Mouse (Mus musculus) erythroblast, embryonic 14.5 days (primary cell): ENCODE measurements around the gene Zfp462. TPM values are rescaled to one million over a fixed set of nuclear protein-coding genes. Genes with fewer than 3 reads are reported as not detected.

Experiments
- H3K27me3 ChIP-seq: 2 replicates; pipeline ENCODE4 v1.6.1; 2012; ENCODE audit warnings: inconsistent platforms; ENCODE audit not compliant: control insufficient read depth
- H3K36me3 ChIP-seq: 2 replicates; pipeline ENCODE4 v1.6.1; 2012; ENCODE audit warnings: mild to moderate bottlenecking, inconsistent platforms; ENCODE audit not compliant: control insufficient read depth
- H3K4me1 ChIP-seq: 2 replicates; pipeline ENCODE4 v1.6.1; 2012; ENCODE audit warnings: inconsistent platforms; ENCODE audit not compliant: control insufficient read depth
- H3K4me3 ChIP-seq: replicated peaks from 2 replicates; pipeline ENCODE3; 2012; ENCODE audit warnings: moderate library complexity, mild to moderate bottlenecking, inconsistent platforms
- H3K9me3 ChIP-seq: 2 replicates; pipeline ENCODE4 v1.6.1; 2012; ENCODE audit warnings: low read length, inconsistent platforms, mixed read lengths; ENCODE audit not compliant: control insufficient read depth
- GATA1 ChIP-seq: IDR thresholded peaks from 2 replicates; pipeline ENCODE4 v1.6.1; 2012; ENCODE audit warnings: low read length, inconsistent platforms, mixed read lengths
- TAL1 ChIP-seq: IDR thresholded peaks from 3 replicates; pipeline ENCODE4 v1.6.1; 2012; ENCODE audit warnings: low read length, inconsistent platforms, mixed read lengths
- polyA plus RNA-seq: library from polyadenylated mRNA; stranded (reverse); fragments of >175 nt; gene quantifications from 2 replicates; pipeline ENCODE4 v1.2.3, GENCODE M21; 2012

The Zfp462 gene
- polyA plus RNA-seq, 1 experiment = not detected

DNA sequence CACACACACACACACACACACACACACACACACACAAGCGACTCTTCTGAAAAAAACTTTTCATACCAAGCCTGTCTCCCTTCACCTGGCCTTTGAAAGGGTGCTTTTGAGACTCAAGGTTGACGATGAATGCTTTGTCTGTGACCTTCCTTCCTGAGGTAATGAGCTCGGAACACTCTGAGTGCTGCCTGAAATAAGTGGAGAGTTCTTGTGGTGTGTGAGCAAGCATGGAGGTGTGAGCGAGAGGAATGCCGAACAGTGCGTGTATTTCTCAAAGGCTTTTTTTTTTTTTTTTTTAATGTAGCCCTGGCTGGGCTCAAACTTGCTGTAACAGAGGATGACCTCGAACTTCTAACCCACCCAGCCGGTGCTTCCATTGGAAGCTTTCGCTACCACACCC is 156.8 kb downstream of the Zfp462 start:
- Histone ChIP-seq H3K9me3 (peaks cover 6% of the 10 kb centered on the region; the same call in 1 of the 2 replicates), H3K4me3 (no peak overlapping the region), H3K36me3 (no peaks in the 10 kb centered on the region), H3K4me1 (no peaks in the 10 kb centered on the region), H3K27me3 (no peaks in the 10 kb centered on the region)
- no peak for TF ChIP-seq GATA1
- no peak for TF ChIP-seq TAL1

DNA sequence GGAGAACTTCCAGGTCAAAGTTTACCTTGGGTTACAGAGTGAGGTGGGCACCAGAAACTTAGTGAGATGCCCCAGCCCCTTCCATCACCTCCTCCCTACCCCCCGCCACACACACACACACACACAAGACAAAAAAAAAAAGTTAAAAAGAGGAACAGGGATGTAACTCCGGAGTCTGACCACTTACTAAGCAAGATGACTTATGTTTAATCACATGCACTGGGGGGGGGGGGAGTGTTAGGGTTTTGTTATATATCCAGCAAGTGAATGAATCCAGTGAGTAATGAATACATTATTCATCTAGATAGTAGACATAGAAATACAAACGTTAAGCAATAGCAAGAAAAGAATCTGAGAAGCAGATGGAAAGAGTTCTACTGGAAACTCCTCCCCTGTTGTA is 157.5 kb downstream of the Zfp462 start:
- Histone ChIP-seq H3K36me3 (no peaks in the 10 kb centered on the region), H3K9me3 (peaks cover 6% of the 10 kb centered on the region; the same call in 1 of the 2 replicates), H3K4me3 (no peak overlapping the region), H3K27me3 (no peaks in the 10 kb centered on the region), H3K4me1 (no peaks in the 10 kb centered on the region)
- TF ChIP-seq TAL1 = no peak
- no peak for TF ChIP-seq GATA1

DNA sequence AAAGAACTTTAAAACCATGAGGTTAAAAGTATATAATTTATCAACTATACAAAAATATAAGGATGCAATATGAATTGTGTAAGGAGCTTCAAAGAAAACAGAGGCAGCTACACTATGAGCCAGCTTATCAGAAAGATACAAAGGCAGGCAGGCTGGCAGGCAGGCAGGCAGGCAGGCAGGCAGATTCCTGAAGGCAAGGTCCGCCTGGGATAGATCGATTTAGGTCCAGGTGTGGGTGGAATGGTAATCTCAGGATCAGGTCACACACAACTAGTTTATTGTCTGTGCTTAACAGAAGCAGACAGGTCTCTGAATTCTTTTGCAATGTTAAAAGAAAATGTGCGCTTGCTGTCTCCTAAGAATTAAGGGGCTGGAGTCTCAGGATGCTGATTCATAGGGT is 158.7 kb downstream of the Zfp462 start:
- TF ChIP-seq TAL1 (no peak), GATA1 (no peak)
- Histone ChIP-seq H3K4me1 (no peaks in the 10 kb centered on the region), H3K36me3 (no peaks in the 10 kb centered on the region), H3K9me3 (peaks cover 6% of the 10 kb centered on the region; the same call in 1 of the 2 replicates), H3K27me3 (no peaks in the 10 kb centered on the region), H3K4me3 (no peak overlapping the region)

DNA sequence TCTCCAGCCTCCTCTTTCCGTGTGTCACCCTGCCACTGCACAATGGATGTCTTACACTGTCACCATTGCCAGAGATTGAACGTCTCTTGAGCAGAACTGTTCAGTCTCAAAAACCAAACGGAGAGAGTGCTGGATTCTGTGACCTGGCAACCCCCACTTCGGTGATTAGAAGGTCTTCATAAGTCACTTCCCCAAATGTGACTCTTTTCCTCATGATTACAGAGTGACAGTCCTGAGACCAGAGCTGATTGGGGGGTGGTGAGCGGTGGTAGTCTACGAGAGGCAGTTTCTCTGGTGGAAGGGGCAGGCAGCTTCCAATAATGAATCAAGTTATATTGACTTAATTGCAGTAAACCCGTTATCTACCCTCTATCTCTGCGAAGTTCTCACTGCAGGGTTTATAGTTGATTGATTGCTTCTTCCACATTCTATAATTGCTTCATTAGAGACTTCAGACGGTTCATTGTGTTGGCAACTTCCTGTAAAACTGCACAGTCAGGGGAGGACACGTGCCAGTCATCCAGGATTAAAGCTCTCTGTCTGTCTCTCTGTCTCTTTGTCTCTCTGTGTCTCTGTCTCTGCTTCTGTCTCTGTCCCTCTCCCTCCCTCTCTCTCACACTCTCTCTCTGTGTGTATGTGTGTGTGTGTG is 173.1 kb downstream of the Zfp462 start:
- H3K27me3 ChIP-seq = no peaks in the 10 kb centered on the region
- no peak overlapping the region for H3K4me3 ChIP-seq
- TF ChIP-seq TAL1 (no peak), GATA1 (no peak)
- H3K9me3 ChIP-seq = no peaks in the 10 kb centered on the region
- no peaks in the 10 kb centered on the region for H3K36me3 ChIP-seq
- no peaks in the 10 kb centered on the region for H3K4me1 ChIP-seq

DNA sequence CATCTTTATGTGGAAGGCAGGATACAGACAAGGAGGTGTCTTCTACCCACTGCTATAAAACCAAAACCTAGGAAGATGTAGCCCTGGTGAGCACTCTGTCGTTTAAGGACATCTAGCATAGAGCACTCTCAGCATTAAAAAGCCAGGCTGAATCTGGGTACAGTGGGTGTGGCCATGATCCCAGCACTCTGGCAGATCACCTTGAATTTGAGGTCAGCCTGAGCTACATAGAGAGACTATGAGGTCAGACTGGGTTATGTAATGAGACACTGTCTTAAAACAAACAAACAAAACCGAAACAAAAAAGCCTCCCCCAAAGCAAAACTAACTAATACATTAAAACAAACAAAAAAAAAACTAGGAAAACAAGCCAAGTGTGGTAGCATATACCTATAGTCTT is 176.3 kb downstream of the Zfp462 start:
- H3K36me3 ChIP-seq = no peaks in the 10 kb centered on the region
- H3K4me3 ChIP-seq = no peak overlapping the region
- TF ChIP-seq GATA1 (no peak), TAL1 (no peak)
- no peaks in the 10 kb centered on the region for H3K4me1 ChIP-seq
- no peaks in the 10 kb centered on the region for H3K27me3 ChIP-seq
- H3K9me3 ChIP-seq = no peaks in the 10 kb centered on the region

DNA sequence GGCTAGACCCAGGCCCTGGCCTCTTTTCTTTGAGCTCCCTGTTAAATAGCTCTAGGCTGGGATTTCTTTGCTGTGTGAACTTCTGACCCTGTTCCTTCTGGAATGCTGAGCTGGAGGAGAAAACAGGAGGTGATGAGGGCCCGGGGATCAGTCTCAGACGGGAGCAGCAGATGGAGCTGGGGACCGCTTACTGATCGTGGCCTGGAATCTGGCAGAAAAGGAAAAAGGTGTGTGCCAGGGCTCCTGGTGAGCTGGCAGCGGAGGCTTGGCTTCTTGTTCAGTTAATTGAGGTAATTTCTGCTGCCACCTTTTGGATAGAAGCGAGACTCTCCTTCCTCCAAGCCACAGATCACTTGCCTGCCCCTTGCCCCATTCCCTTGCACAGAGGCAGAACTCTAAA is 177.1 kb downstream of the Zfp462 start:
- Histone ChIP-seq H3K9me3 (no peaks in the 10 kb centered on the region), H3K27me3 (no peaks in the 10 kb centered on the region), H3K36me3 (no peaks in the 10 kb centered on the region), H3K4me3 (no peak overlapping the region), H3K4me1 (no peaks in the 10 kb centered on the region)
- TF ChIP-seq TAL1 (no peak), GATA1 (no peak)

DNA sequence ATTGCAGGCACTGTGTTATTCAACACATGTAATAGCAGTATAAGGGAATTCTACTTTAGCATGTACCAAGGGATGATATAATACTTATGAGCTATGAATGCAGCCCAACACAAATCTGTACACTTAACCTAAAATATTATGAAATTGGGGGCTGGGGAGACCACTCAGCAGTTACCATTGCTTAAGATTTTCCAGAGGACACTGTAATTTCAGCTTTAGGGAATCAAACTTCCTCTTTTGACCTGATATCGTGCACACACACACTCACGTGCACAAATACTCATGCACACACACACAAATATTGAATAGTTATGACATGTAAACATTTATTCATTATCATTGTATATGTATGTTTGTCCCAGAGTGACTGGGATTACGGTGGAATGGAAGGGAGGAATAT is 179.3 kb downstream of the Zfp462 start:
- Histone ChIP-seq H3K27me3 (no peaks in the 10 kb centered on the region), H3K36me3 (no peaks in the 10 kb centered on the region), H3K9me3 (no peaks in the 10 kb centered on the region), H3K4me1 (no peaks in the 10 kb centered on the region), H3K4me3 (no peak overlapping the region)
- TF ChIP-seq GATA1 (no peak), TAL1 (no peak)

DNA sequence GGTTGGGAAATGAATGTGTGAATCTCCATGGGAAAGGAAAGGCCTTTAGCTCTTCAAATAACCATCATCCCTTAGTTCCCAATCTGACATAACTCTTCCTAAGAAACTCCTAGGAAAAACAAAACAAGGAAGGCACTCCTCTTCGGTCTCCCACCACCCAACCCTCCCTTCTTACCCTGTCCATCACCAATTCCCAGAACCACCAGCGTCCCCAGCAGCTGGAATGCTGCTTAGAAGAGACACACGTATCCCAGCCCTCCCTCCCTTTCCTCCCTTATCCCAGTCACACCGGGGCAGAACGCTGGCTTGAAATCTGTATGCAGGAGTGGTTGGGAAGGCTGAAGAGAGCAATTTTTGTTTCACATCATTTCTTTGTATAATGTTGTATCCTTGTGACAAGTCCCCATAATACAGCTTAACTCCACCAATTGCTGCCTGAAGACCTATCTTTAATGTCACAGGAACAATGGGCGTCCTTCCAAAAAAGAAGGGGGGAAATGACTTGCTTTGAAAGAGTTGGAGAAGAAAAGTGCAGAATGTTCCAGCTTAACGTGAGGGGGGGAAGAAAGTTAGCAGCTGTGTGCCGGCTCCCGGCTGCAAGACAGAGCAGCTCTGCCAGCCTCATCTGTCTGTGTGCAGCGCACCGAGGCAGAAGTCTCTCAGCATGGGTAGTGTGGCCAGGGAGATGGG is 180.3 kb downstream of the Zfp462 start:
- no peaks in the 10 kb centered on the region for H3K9me3 ChIP-seq
- TF ChIP-seq TAL1 = no peak
- no peak for TF ChIP-seq GATA1
- H3K4me3 ChIP-seq = no peak overlapping the region

DNA sequence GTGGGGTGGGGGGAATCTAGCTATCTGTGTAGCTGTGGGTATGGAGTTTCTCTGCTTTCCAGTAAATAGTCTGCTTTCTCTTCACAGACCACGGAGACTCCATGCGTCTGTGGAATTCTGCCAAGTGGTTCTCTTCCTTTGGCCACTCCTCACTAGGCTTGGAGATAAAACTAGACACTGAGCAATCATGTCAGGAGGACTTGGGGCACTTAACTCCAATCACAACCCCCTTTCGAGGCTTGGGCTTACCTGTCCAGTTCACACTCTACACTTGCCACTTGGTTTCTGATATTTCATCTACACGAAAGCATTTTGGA is 180.8 kb downstream of the Zfp462 start:
- H3K36me3 ChIP-seq = no peaks in the 10 kb centered on the region
- TF ChIP-seq GATA1 (no peak), TAL1 (no peak)
- no peak overlapping the region for H3K4me3 ChIP-seq
- no peaks in the 10 kb centered on the region for H3K27me3 ChIP-seq
- no peaks in the 10 kb centered on the region for H3K4me1 ChIP-seq
- no peaks in the 10 kb centered on the region for H3K9me3 ChIP-seq

More for the DNA sequence above, 180.3 kb downstream of the Zfp462 start:
- Histone ChIP-seq H3K4me1 (no peaks in the 10 kb centered on the region), H3K27me3 (no peaks in the 10 kb centered on the region), H3K36me3 (no peaks in the 10 kb centered on the region)
